Mouse (Mus musculus) heart, adult 9 months (tissue): ENCODE measurements around the gene Tardbp.

Source experiments
- DNase-seq, 2 experiments: peaks; one replicate each; pipeline ENCODE4 v3.0.0; 2022; ENCODE audit warnings: low spot score in 2 of 2

Tardbp gene

GRCm38 (mm10) chr4:148602357-148603120, 24.3 kb downstream of the Tardbp start, which contains the start of gene Masp2:
TSS of gene Masp2 (plus strand) at chr4:148602554.
- no peak for DNase-seq

- DNase-seq = no peak
These were observed 24.9 kb downstream of the Tardbp start for GRCm38 (mm10) chr4:148601871-148602270.

GRCm38 (mm10) chr4:148600316-148600715, 26.5 kb downstream of the Tardbp start:
- no peak for DNase-seq

- no peak for DNase-seq
These were observed 28.0 kb downstream of the Tardbp start for GRCm38 (mm10) chr4:148598826-148599225.

- DNase-seq = no peak
These were observed 30.1 kb downstream of the Tardbp start for GRCm38 (mm10) chr4:148596731-148597130.

- DNase-seq = no peak
These were observed 30.9 kb downstream of the Tardbp start for GRCm38 (mm10) chr4:148595916-148596315.

- no peak for DNase-seq
These were observed 32.8 kb downstream of the Tardbp start for GRCm38 (mm10) chr4:148593996-148594395.

GRCm38 (mm10) chr4:148591637-148592380, 35.0 kb downstream of the Tardbp start:
- DNase-seq = no peak

GRCm38 (mm10) chr4:148591171-148591630, 35.6 kb downstream of the Tardbp start, which contains the start of gene Srm:
TSS of gene Srm (plus strand) at chr4:148591503.
- DNase-seq = peak; percentile 98

- peak; percentile 21 for DNase-seq
These were observed 36.2 kb downstream of the Tardbp start for GRCm38 (mm10) chr4:148590421-148591170.

- DNase-seq = no peak
These were observed 37.3 kb downstream of the Tardbp start for GRCm38 (mm10) chr4:148589565-148589964.

GRCm38 (mm10) chr4:148588793-148589192, 38.0 kb downstream of the Tardbp start:
- DNase-seq = no peak

- DNase-seq = no peak
These were observed 40.2 kb downstream of the Tardbp start for GRCm38 (mm10) chr4:148586648-148587047.

GRCm38 (mm10) chr4:148583257-148583656, 43.6 kb downstream of the Tardbp start:
- no peak for DNase-seq

- DNase-seq = no peak
These were observed 45.4 kb downstream of the Tardbp start for GRCm38 (mm10) chr4:148581422-148581821.

GRCm38 (mm10) chr4:148580765-148581164, 46.1 kb downstream of the Tardbp start:
- DNase-seq = no peak

- no peak for DNase-seq
These were observed 53.6 kb downstream of the Tardbp start for GRCm38 (mm10) chr4:148573222-148573621.

GRCm38 (mm10) chr4:148570693-148571295, 56.0 kb downstream of the Tardbp start:
- no peak for DNase-seq

- no peak for DNase-seq
These were observed 56.7 kb downstream of the Tardbp start for GRCm38 (mm10) chr4:148570138-148570537.

GRCm38 (mm10) chr4:148563595-148563994, 63.2 kb downstream of the Tardbp start:
- DNase-seq = no peak

GRCm38 (mm10) chr4:148562676-148563075, 64.1 kb downstream of the Tardbp start:
- no peak for DNase-seq
